Mouse (Mus musculus): ENCODE data around the gene Chn1. TPM values are rescaled to one million over a fixed set of nuclear protein-coding genes. Genes with fewer than 3 reads are reported as not detected.

Gene Chn1
- total and polyA plus RNA-seq, 3 experiments = 4.2 to 17.0 (median 9.9) TPM

GRCm38 (mm10) chr2:73580720-73581119, 194.4 kb downstream of the Chn1 start:
- no peaks in the 10 kb centered on the region for H3K27me3 ChIP-seq (replicated peaks)
- no peak overlapping the region for H3K4me3 ChIP-seq (replicated peaks in 1 of 3; ENCODE audit: low read depth in 2 of 3, low read length in 2 of 3, poor library complexity in 1 of 3)
- TF ChIP-seq SIN3A (IDR thresholded peaks at IDR 0.05; ENCODE audit: low read length) (no peak), ETS1 (conservative IDR thresholded peaks at IDR 0.05; ENCODE audit: low read depth, low read length) (no peak), NELFE (IDR thresholded peaks at IDR 0.05; ENCODE audit: low read depth, low read length) (no peak), PAX5 (IDR thresholded peaks at IDR 0.05; ENCODE audit: low read length) (no peak), GABPA (IDR thresholded peaks at IDR 0.05; ENCODE audit: insufficient replicate concordance, low read depth, low read length) (no peak), MXI1 (IDR thresholded peaks at IDR 0.05; ENCODE audit: low read depth, low read length) (no peak), ZNF384 (IDR thresholded peaks at IDR 0.05; ENCODE audit: low read depth, low read length) (no peak), BHLHE40 (IDR thresholded peaks at IDR 0.05; ENCODE audit: low read depth, low read length) (no peak)
- H3K36me3 ChIP-seq (replicated peaks in 1 of 2; ENCODE audit: control insufficient read depth in 1 of 2, insufficient read depth in 1 of 2, low read length in 1 of 2) = no peaks in the 10 kb centered on the region
- H3K9ac ChIP-seq (ENCODE audit: insufficient read depth, low read depth) = no peak overlapping the region
- no peaks in the 10 kb centered on the region for H3K79me2 ChIP-seq (replicated peaks; ENCODE audit: control insufficient read depth, extremely low read depth, insufficient read depth, poor library complexity, severe bottlenecking)
- in situ Hi-C loops (cut with MboI; ENCODE audit: low pct_ligation_motif_present, low pct_unique_long_range_greater_than_20kb, low sequenced_read_pairs) = loop anchor here (5.0 to 25.0 kb wide), 3 partner anchors 167 to 1082 kb away; partner anchors contain the start of genes Evx2 and Hoxd13
- no peak overlapping the region for H3K4me2 ChIP-seq (ENCODE audit: insufficient read depth, low read depth, poor library complexity, severe bottlenecking)
- no peak for DNase-seq (ENCODE audit: extremely low read depth)
- no peak overlapping the region for H3K27ac ChIP-seq (ENCODE audit: insufficient read depth, low read depth)
- dilution Hi-C loops (cut with MboI; ENCODE audit: extremely low pct_ligation_motif_present, extremely low pct_unique_long_range_greater_than_20kb, low sequenced_read_pairs) = no loop called here
- H3K4me1 ChIP-seq (ENCODE audit: control insufficient read depth in 1 of 2, insufficient read depth in 2 of 2) = peaks cover 2 to 7% of the 10 kb centered on the region in 2 experiments; a peak in 1 of 4 replicates
- no peaks in the 10 kb centered on the region for H3K9me3 ChIP-seq (replicated peaks; ENCODE audit: low read length)

DNA sequence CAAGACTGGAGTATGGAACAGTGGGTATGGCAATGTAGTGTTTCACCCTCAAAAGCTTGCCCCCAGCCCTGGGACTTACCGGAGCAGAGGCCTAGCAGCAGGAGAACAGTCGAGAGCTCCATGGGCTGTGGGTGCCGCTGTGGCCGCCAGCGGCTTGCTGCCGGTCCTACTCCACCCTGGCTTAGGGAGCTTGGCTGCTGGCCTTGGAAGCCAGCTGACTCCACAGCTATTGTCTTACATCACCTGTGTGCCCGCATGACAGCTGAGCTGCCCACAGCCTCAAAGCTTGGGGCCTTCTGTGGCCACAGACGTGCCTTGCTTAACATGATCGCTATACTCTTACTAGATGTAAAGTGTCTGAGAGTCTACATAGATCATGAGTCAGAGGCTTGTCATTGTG, 195.0 kb downstream of the Chn1 start, which contains the start of gene Chrna1:
TSS of gene Chrna1 (minus strand) at position 173 of the 400 bp plus-strand sequence.
- TF ChIP-seq SMC3 (IDR thresholded peaks at IDR 0.05; ENCODE audit: low read depth, low read length) = no peak
- TF ChIP-seq TCF12 (IDR thresholded peaks at IDR 0.05; ENCODE audit: low read depth, low read length) = no peak
- no peak for TF ChIP-seq E2F4 (IDR thresholded peaks at IDR 0.05; ENCODE audit: insufficient replicate concordance, low read depth, low read length)
- TF ChIP-seq KAT2A (IDR thresholded peaks at IDR 0.05; ENCODE audit: insufficient replicate concordance, low read length) = no peak
- no peak for TF ChIP-seq POLR2A (IDR thresholded peaks at IDR 0.05; ENCODE audit: low read depth, low read length)
- TF ChIP-seq ETS1 (conservative IDR thresholded peaks at IDR 0.05; ENCODE audit: low read depth, low read length) = no peak
- no peak for TF ChIP-seq CHD2 (IDR thresholded peaks at IDR 0.05; ENCODE audit: low read length)
- TF ChIP-seq ZKSCAN1 (IDR thresholded peaks at IDR 0.05; ENCODE audit: borderline replicate concordance, low read depth, low read length) = no peak
- no peak for TF ChIP-seq GABPA (IDR thresholded peaks at IDR 0.05; ENCODE audit: insufficient replicate concordance, low read depth, low read length)
- TF ChIP-seq ELF1 (IDR thresholded peaks at IDR 0.05; ENCODE audit: low read depth, low read length) = no peak
- TF ChIP-seq MAZ (IDR thresholded peaks at IDR 0.05; ENCODE audit: low read depth, low read length) = no peak
- TF ChIP-seq CTCF (conservative IDR thresholded peaks at IDR 0.05 in 1 of 2, IDR thresholded peaks at IDR 0.05 in 1 of 2; ENCODE audit: low read depth in 2 of 2, low read length in 2 of 2) = no peak
- no peak for TF ChIP-seq UBTF (IDR thresholded peaks at IDR 0.05; ENCODE audit: low read depth, low read length)
- no peak for TF ChIP-seq JUND (conservative IDR thresholded peaks at IDR 0.05; ENCODE audit: low read depth, low read length)
- no peak for TF ChIP-seq IRF4 (IDR thresholded peaks at IDR 0.05; ENCODE audit: low read depth, low read length)
- TF ChIP-seq MXI1 (IDR thresholded peaks at IDR 0.05; ENCODE audit: low read depth, low read length) = no peak
- no peak for TF ChIP-seq RCOR1 (conservative IDR thresholded peaks at IDR 0.05; ENCODE audit: low read depth, low read length)
- no peak for TF ChIP-seq HCFC1 (IDR thresholded peaks at IDR 0.05; ENCODE audit: low read depth, low read length)
- no peak for TF ChIP-seq USF1 (IDR thresholded peaks at IDR 0.05; ENCODE audit: low read depth, low read length)
- Histone ChIP-seq H3K27me3 (replicated peaks) (no peaks in the 10 kb centered on the region), H3K79me2 (replicated peaks; ENCODE audit: control insufficient read depth, extremely low read depth, insufficient read depth, poor library complexity, severe bottlenecking) (no peaks in the 10 kb centered on the region), H3K36me3 (replicated peaks in 1 of 2; ENCODE audit: control insufficient read depth in 1 of 2, insufficient read depth in 1 of 2, low read length in 1 of 2) (no peaks in the 10 kb centered on the region), H3K4me1 (ENCODE audit: control insufficient read depth in 1 of 2, insufficient read depth in 2 of 2) (peaks cover 2 to 3% of the 10 kb centered on the region in 2 experiments; a peak in 1 of 4 replicates), H3K9ac (ENCODE audit: insufficient read depth, low read depth) (no peak within 1 kb of the TSS), H3K9me3 (replicated peaks; ENCODE audit: low read length) (no peaks in the 10 kb centered on the region), H3K4me2 (ENCODE audit: insufficient read depth, low read depth, poor library complexity, severe bottlenecking) (no peak within 1 kb of the TSS), H3K27ac (ENCODE audit: insufficient read depth, low read depth) (no peak within 1 kb of the TSS), H3K4me3 (replicated peaks in 1 of 3; ENCODE audit: low read depth in 2 of 3, low read length in 2 of 3, poor library complexity in 1 of 3) (no peak within 1 kb of the TSS)
- in situ Hi-C loops (cut with MboI; ENCODE audit: low pct_ligation_motif_present, low pct_unique_long_range_greater_than_20kb, low sequenced_read_pairs) (loop anchor here (5.0 to 25.0 kb wide), 3 partner anchors 167 to 1082 kb away; partner anchors contain the start of genes Evx2 and Hoxd13), dilution Hi-C loops (cut with MboI; ENCODE audit: extremely low pct_ligation_motif_present, extremely low pct_unique_long_range_greater_than_20kb, low sequenced_read_pairs) (no loop called here)
- no peak for DNase-seq (ENCODE audit: extremely low read depth)
